Mouse (Mus musculus) monocyte, adult 2 months (primary cell): ENCODE data around the gene Pcdh15.

Experiments
- DNase-seq, 2 experiments: peaks; one replicate each; pipeline ENCODE4 v3.0.0; 2022; ENCODE audit warnings: low spot score in 2 of 2, low read depth in 1 of 2

Pcdh15 gene

DNA sequence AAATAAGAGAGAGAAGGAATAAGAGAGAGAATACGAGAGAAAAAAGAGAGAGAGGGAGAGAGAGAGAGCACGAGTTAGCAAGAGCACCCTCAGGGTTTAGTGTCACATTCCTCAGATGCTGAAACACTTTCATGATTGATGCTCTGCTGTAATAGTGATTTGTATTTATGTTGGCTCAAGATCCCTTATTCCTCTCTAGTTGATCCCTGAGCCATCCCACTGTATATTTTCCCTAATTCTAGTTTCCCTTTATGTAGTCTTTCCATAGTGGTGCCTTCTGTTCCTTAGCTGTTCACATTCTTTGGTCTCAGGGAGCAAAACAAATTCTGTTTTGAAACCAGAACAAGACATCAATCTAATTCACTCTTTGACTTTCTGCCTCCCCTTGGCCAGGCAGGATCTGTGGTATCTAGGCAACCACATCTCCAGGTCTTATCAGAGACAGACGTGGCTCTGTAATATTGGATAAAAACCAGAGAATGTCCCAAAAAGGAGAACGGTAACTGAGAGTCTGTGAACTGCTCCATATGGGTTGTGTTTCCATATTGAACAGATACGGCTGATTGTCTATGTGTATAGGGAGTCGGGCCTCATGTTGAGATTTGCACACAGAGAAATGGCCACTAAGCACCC lies 1170.6 kb downstream of the Pcdh15 start:
- no peak for DNase-seq

DNA sequence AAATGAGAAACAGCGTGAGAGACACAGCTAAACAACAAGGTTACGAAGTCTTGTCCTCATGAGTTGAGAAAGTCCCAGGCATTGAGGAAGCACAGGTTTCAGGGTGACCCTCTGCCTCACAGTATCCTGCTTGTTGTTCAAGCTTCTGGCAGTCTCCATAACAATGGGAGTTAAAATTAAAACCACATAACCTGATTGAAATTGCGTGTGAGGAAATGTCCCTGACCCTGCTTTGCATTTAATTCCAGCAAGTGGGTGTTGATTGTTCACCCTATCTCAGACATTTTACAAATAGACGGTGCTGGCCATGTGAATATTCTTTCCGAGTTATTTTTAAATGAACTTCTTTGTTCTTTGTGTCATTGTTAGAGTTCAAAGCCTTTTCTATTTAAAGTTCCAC lies 1171.8 kb downstream of the Pcdh15 start:
- no peak for DNase-seq

DNA sequence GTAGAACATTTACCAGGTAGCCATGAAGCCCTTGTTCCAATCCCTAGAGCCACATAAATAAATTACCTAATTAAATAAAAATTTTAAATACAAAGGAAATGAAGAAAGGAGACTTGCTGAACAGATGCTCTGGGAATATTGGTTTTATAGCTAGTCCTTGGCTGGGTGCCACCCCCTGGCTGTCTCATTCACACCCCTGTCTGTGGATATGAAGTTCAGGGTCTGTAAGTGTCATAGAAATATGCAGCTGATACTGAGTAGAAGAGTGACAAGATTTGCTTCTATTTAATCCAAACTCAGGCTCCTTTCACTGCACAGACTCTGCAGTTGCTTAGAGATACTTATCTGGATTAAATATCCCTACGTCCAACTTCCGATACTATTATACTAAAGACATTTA lies 1205.0 kb downstream of the Pcdh15 start:
- no peak for DNase-seq

DNA sequence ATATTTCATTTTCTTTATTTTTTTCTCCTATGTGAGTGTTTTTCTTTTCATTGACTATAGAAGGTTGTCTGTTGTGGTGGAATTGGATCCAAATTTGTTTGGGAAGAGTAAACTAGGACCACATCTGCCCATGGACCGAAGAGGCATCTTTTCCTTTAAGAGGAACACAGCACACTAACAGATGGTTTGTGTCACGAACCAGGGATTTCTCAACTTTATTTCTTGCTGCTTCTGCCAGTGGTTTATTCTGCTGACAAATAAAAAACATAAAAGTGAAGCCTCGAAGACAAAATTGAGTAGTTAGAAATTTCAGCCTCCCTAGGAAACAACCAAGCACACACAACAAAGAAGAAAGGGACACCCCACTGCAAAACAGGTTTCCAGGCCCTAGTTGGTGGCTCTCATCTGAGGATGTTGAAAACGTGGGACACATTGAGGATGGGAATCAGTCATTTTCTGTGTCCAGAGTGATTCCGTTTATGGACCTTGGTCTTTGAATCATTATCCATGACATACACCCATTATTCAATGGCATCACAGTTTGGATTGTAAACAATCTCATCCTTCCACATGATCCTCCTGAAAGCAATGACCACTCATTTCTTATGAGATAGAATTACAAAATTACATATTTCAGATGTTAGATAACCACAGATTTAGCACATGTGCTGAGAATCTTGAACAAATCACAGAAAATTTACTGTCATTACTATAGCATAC lies 1206.5 kb downstream of the Pcdh15 start:
- DNase-seq: no peak

DNA sequence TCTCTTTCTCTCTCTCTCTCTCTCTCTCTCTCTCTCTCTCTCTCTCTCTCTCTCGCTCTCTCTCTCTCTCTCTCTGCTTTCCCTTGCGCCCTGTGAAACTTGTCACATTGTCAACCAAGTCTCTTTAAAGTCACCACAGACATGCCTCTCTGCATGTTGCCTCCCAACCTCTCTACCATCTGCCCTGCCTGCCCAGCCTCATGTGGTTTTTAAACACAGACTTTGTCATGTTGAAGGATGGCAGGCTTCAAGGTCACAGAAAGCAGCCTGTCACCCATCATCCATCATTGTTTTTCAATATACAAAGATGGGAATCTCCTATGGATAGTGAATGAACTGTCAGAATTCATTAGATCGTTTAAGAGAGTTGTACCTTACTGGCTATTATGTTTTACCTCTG lies 1207.9 kb downstream of the Pcdh15 start:
- DNase-seq: no peak

DNA sequence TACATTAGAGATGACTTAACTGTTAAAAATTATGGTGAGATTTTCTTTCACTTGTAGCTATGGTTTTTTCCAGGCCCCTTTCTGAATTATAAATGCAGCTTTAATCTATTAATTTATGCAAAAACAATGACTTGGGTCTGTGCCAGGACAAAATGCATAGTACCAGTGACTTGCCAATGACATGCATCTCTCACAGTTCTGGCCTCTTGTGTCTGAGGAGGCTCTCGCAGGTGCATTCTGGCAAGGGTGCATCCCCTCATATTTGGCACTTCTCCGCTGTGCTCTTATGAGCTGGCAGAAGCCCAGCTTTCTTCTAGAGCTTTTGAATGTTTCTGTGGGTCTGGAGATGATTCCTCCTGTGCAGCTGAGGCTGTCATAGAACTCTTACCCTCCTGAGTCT lies 1216.9 kb downstream of the Pcdh15 start:
- no peak for DNase-seq

DNA sequence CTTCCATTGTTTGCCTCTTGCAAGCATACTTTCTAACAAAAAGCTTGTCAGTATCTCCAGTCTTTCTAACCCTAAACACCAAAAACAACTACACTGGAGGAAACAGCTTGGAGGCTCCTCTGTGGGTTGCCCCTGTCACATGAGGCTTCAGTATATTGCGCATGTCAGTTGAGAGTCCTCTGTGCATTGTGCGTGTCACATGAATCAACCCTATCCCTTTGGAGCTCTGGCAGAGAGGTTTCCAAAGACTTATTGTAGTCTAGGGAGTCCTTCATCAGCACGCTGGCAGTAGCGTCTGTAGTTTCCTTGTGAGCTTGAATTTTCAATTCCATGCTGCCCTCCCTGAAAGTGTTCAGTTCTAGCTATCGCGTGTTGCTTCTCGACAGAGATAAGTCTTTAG lies 1236.3 kb downstream of the Pcdh15 start:
- DNase-seq: no peak

DNA sequence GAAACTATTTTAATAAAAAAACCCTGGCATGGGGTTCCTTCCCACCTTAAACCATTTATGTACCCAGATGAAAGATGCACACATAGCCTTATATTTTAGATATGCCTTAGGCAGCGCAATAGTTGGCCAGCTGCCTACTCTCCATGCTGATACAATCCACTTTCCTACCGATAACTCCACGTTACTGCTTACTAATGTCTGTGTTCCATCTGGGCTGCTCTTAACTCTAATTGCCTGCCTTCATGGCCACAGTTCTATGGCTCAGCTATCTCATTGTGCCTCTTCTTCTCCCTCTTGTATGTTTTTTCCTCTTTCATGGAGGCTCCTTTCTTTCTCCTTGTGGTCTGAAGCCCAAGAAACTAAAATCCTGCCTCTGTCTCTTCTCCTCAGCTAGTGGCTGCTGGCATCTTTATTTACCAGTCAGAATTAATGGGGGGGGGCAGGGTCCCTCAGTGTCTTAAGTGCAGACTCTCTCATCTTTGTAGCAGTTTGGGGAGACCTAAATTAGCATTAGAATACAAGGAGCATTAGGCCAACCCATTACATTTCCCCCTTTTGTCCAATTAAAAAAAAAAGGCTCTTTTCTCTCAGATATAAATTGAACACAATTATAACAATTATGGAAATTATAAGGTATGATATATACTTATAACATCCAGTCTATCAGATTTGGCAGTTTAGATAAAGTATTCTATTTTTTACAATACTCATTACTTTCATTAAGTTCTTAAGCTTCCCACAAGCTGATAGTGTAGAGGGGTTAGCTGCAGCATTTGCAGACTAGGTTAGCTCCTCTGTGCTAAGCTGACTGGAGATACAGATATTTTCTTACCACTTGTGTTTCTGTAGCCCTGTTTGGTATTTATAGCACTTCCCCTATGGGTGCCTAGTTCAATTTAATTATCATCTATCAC lies 1240.4 kb downstream of the Pcdh15 start:
- DNase-seq: no peak

DNA sequence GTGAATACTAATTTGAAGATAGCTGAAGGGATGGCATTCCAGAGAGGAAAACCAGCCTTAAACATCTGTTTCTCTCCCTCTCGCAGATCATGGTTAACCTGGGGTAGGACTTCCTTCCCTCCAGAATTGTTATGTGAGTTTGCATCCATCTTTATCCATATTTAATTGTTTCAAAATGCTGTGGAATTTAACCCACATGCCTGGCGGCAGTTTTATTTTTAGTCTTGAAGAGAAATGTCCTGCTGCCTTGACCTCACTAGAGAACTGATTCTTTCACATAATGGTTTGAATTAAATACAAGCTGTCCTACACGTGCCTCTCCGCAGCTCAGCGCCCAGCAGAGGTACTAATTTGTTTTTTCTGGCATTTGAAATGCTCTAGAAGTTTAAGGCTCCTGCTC lies 1260.4 kb downstream of the Pcdh15 start:
- no peak for DNase-seq

DNA sequence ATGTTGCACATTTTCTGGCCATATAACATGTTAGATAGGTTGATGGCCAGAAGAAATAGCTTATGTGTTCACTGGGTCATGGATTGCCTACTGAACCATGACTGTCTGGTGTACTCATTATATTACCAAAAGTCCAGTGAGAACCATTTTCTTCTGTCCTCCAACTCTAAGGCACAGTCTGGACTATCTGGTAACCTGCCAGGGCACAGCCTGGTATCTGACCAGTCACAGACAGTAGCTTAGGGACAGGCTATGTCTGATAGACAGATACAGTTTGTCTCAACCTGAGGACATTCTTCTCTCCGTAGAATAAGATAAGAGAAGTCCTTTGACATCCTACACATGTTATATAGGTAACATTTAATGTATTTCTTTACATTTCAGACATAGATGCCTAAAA lies 1279.6 kb downstream of the Pcdh15 start:
- DNase-seq: no peak

DNA sequence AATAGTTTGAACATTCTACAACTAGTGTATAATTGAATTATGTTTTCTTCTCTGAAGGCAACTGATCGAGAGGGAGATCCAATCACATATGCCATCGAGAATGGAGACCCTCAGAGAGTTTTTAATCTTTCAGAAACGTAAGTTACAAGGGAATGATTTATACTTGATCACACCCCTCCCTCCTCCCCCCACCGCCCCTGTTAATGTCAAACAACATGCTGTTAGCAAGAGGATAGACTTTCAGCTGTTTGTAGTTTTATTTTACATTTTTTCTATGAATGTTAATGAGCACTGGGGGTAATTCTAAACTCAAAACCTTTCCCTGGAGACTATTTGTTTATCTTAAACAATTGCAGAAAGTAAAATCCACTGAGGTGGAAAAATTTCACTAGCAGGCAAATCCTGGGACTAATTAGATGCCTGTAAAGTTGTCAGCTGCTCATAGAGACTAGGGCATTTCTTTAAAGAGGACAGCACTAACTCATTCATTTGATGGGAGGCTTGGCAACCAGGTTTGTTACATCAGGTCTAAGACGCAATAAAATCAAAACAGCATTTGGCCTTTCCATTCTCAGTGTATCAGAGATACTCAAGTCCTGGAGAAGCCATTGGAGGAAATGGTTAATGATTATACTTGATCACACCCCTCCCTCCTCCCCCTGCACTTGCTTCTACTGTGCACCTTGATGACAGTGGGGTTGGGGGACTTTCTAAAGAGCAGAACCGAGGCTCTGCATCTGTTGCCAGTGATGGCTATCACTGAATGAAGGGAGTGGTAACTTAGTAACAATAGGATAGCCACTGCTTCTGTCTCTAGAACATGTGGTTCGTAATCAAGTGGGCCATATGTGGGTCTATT lies 1280.4 kb downstream of the Pcdh15 start:
- DNase-seq: no peak

DNA sequence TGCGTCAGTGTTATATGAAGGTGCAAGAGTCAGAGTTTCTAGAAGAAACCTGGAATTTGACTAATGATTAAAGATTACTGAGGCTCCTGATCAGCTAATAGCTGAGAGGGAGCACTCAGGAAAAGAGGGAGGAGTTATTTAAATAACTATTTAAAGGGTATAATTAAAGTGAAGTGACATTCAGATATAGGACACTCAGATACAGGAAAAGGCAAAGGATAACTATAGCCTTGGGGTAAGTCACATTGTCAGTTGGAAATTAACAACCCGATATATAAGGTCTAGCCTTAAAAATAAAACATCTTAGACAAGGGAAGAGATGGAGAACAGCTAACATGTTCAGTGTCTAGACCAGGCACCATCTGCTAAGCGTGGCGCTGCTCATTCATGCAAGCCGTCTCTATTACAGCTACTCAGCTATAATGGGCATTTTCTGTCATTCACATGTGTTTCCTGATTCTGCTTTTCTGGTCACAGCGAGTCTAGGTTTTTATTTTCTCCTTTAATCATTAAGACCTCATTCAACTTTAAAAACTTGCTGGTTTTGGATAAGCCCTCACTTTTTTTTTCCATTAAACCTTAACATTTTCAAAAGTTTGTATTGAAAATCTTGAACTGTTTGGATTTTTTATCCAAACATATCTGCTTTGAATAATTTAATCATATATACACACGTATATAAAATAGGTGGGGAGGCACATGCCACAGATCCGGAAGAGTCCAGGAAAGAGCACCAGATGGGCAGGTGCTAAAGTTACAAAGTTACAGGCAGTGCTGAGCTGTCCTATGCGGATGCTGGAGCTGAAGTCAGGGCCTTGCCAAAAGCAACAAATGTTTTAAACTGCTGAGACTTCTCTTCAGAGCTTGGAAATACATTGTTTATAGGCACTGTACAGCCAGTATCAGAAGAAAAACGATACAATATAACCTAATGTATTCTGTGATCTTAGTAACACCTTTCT lies 1288.7 kb downstream of the Pcdh15 start:
- no peak for DNase-seq

DNA sequence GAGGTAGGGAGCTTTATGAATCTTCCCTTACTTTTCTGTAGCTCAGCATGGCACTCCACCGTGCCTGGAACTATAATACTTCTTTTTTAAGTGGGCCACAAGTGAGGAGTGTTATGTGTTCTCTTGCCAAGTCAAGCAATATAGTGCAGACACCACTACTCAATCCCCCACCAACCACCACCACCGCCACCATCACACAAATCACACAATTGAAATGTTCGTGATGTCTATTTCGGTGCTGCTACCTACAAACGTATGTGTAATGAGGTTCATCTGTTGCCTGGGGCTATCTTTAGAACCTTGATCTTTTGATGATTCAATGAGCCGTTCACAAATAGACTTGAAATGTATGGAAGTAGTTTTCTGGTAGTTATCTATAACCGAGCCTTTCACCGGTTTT lies 1304.0 kb downstream of the Pcdh15 start:
- no peak for DNase-seq

DNA sequence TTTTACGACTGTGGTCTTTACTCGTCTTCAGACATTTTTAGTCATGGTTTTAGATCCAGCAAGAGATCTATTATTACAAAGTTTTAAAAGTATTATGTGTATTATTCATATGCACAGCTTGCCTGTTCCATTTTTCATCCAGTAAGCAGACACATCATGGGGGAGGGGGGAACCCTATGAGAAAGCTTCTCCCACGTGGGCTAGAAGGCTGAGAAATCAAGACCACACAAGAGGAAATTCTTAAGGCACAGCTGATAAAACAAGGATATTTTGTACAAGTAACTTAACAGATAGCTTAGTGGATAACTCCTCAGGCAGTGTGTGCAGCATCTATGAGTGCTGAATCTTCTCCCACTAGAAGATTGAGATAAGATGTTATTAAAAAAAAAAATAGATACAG lies 1314.9 kb downstream of the Pcdh15 start:
- no peak for DNase-seq

DNA sequence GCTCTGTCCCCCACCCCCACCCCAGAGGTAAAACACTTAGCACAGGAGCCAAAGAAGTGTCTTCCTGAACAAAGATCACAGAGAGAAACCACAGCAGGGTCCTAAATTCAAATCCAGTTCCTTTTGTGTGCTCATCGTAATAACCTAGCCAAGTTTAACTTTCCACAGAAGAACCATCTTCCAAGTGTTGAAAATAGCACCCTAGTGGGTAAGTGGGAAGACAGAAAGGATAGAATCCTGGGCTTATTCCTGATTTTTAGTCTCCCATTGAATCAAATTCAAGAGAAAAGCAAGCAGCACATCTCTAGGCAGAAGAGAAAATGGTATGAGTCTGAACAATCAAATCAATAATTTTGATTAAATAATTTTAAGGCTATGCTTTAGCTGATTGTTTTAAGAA lies 1315.8 kb downstream of the Pcdh15 start:
- no peak for DNase-seq

DNA sequence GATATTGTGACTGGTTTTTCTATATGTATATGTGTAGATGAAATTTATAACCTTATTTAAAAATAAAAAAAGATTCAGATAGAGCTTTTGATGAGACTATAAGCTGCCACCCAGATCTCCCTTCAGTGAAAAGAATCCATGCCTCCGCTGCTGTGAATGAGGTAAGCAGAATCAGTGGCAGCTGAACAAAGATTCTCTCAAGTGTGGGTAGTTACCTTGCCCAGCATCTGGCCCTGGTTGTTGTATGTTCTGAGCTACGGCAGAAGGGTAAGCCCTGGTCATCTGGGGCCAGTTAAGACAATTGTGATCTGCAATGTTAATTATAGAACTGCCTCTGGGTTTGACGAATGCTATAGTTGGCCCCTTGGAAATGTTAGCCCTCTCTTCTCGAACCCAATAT lies 1316.2 kb downstream of the Pcdh15 start:
- no peak for DNase-seq

DNA sequence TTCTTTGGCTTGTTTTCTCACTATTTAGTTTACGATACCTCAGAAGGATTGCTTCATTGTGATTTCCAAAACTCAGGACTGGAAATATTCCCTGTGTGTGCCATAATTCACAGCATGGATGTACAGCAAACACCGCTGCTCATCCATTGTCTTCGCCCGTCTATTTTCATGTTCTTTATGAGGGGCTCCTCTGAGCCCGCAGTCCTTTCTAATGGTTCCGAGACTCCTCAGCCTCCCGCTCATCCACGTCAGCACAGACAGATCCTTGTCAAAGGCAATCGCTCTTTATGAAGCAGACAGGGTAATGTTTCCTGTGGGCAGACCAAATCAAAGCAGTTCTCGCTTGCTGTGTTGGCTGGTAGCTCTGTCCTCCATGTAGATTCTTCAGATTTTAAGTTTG lies 1316.8 kb downstream of the Pcdh15 start:
- no peak for DNase-seq

DNA sequence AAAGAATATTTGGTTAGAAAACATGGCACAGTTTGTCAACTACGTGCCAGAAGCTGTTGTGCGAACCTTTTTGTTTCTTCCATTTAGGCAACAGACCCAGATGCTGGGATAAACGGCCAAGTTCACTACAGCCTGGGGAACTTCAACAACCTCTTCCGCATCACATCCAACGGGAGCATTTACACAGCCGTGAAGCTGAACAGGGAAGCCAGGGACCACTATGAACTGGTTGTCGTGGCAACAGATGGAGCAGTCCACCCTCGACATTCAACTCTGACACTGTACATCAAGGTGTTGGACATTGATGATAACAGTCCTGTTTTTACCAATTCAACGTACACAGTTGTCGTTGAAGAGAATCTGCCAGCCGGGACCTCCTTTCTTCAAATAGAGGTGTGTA lies 1350.9 kb downstream of the Pcdh15 start:
- no peak for DNase-seq

DNA sequence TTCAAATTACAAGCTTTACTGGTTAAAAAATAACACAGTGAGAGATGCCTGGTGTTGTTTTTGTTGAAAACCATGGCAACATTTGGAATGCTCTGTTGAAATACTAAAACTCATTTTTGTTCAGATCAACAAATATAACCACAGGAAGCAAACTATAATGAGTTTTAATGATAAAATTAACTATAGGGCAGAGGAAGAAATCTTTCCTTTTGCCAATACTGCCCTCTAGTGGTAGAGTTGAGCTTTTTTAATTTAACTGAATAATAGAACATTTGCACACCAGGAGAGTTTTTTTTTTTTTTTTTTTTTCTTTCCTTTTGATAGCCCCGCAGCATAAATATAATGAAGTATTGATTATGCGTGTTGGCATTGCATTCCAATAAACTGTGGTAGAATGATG lies 1364.8 kb downstream of the Pcdh15 start:
- no peak for DNase-seq

DNA sequence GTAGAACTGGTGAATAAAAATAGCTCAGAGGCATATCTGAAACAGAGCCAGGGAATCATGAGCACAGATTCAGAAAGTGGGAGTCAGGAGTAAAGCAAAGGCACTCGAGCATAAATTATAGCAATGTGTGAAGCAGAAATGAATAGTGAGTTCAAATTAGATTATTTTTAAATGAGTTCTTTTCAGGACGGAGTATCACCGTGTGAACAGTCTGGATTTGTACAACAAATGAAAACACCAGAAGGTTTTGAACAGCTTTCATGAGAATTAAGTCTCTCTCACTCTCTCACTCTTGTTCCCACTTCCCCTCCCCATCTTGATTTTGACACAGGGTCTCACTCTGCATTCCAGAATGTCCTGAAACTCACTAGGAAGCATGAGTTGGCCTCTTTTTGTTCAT lies 1381.6 kb downstream of the Pcdh15 start:
- no peak for DNase-seq
